Mouse (Mus musculus): ENCODE measurements around the gene Trat1.

Trat1 gene

GRCm38 (mm10) chr16:48771971-48772445 lies at the start of gene Trat1:
Gene Trat1, minus strand, starts transcription at chr16:48772021.
- DNase-seq (ENCODE audit: low spot score), result no peak

DNA sequence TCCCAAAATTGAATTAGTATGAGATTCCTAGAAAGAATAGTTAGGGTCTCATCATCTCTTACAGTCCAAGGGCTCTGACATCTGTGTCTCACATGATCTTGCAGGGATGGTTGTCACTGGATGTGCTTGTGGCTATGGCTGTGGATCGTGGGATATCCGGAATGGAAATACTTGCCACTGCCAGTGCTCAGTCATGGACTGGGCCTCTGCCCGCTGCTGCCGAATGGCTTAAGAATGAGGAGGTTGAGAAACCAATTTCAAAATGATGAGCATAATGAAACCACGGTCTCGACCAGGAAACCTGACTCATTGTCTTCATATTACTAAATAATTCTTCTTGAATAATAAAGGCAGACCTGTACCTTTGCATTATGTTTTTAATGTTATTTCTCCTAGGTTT lies 46.7 kb upstream of the Trat1 start:
- no peak for DNase-seq (ENCODE audit: low spot score)

GRCm38 (mm10) chr16:48816695-48817094 lies 44.9 kb upstream of the Trat1 start, which contains the start of gene Retnlb:
Gene Retnlb, plus strand, starts transcription at chr16:48816856.
- DNase-seq (ENCODE audit: low spot score), result no peak

DNA sequence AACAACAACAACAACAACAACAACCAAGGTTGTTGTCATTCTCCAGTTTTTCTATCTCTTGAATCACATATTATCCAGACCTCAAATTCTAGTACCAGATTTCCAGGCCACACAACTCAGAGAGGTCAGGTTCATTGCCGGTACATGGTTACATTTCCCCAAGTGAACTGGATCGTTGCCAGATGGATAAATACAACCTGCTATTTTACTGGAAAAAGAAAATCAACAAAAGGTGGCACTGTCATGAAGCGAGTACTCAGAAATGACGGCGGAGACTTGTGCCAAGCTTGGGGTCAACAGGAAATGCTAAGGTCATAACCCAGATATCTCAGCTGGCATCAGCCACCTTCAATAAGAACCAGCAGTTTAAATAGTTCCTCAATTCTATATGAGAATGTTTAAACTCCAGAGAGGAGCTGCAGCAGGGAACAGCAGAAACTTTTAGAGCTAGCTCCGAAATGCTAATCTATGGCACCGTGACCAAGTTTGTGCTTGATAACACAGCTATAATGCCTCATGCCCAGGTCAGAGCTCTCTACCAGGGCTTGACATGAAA lies 40.1 kb upstream of the Trat1 start:
- no peak for DNase-seq (ENCODE audit: low spot score)

DNA sequence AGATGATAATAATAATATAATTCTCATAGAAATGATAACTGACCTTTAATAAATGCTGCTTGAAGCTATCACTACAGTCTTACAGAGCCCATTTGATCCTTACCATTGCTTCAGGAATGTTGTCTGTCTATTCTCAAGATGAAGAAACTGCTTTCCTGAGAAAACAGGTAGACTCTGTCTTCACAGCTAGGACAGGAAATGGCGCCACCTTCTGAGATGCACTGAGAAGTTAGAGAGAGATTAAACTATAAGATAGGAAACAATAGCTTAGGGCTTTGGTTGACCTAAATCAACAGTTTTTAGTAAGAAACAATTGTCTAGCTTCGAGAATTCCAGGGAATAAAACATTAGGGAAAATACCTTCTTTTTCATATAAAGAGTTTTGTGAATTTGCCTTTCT lies 37.6 kb upstream of the Trat1 start:
- no peak for DNase-seq (ENCODE audit: low spot score)

- no peak for DNase-seq (ENCODE audit: low spot score)
Measured at GRCm38 (mm10) chr16:48806521-48806920, 34.7 kb upstream of the Trat1 start.

- DNase-seq (ENCODE audit: low spot score), result no peak
Measured at GRCm38 (mm10) chr16:48805412-48805811, 33.6 kb upstream of the Trat1 start.

DNA sequence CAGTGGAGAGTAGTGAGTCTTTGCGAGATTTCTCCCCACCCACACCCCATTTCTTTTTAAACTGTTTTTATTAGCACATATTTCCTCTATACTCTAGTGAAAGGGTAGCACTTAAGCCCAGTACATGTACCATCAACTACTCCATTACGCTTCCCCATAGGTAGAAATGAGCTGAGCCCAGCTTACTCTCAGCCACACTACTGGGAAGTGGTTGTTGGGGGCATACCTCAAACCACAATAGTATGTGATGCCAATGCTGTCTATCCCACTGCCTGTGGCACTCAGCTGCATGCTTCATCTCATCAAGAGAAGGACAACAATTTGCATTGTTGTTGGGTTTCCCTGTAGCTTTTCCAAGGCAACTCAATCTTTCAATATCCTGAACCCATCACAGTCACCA lies 29.1 kb upstream of the Trat1 start:
- no peak for DNase-seq (ENCODE audit: low spot score)

DNA sequence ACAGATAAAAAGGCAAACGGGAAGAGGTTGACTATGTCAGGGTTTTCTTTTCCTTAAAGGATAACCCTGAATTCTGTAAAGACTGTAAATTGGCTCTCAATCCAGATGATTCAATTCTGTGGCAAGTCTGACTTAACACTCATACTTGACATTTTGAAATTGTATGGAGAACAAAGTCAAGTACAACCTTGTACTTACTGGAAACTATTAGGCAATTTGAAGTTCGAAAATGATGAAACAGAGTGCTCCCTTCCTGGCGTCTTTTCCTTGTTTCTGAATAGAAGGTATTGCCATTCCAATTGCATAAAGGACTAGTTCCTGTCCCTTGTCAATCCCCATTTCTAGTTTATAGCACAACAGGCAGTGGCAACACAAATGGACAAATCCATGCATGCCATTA lies 27.6 kb upstream of the Trat1 start:
- no peak for DNase-seq (ENCODE audit: low spot score)

GRCm38 (mm10) chr16:48798285-48798684 lies 26.5 kb upstream of the Trat1 start:
- no peak for DNase-seq (ENCODE audit: low spot score)

GRCm38 (mm10) chr16:48788704-48789185 lies 16.9 kb upstream of the Trat1 start:
- no peak for DNase-seq (ENCODE audit: low spot score)

DNA sequence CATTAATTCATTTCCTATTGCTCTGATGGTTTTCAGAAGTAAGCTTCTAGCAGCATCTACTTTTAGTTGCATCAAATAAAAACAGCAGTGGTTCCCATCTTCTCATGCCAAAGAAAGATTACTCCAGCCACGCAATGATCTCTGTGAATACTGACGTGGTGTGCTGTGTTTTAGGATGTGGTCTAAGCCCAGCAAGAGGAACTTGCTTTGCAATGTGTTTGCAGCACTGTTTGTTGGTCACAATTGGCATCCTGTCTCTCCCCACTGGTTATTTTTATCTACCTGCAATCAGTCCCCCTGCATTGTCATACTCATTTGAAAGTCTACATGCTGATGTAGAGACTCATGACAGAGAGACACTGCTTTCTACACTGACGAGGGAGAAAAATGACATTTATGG lies 14.4 kb upstream of the Trat1 start:
- DNase-seq (ENCODE audit: low spot score), result no peak

DNA sequence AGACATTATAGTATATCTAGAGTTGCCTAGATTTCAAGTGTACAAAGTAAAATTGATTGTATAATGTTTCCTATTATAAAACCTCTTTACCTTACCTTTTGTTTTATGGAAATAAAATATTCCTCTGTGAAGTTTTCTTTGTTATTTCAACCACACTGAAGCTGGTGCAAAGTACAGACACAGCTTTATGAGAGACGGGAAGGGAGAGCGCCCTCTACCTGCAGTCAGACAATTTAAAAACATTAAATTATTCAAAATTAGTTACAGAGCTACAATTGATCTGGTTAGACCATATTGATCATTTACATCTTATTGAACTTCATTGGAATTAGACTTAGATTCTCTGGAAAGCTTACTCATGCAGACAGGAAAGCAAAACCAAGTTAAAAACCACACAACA lies 5.4 kb upstream of the Trat1 start:
- DNase-seq (ENCODE audit: low spot score), result no peak

DNA sequence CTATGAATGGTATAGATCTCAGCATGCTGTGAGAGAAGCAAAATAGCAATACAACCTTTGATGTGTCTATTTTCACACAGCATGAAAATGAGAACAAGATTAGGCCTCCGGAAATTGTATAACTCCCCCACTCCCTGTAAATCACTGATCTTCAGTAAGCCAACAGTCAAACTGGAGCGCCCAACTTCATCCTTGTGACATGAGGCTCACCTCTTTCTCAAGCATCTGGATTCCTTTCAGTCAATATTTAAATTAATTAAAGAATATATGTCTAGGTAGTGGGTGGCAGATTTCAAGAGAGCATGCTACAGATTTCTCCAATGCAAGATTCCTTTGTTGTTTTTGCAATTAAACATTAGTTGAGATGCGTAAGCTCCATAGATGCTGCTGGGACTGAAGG lies 2.6 kb downstream of the Trat1 start:
- DNase-seq (ENCODE audit: low spot score), result no peak

GRCm38 (mm10) chr16:48760643-48761481 lies 11.0 kb downstream of the Trat1 start:
- DNase-seq (ENCODE audit: low spot score), result no peak

- DNase-seq (ENCODE audit: low spot score), result no peak
Measured at GRCm38 (mm10) chr16:48750145-48750827, 21.5 kb downstream of the Trat1 start.

GRCm38 (mm10) chr16:48745418-48745817 lies 26.4 kb downstream of the Trat1 start:
- no peak for DNase-seq (ENCODE audit: low spot score)

- no peak for DNase-seq (ENCODE audit: low spot score)
Measured at GRCm38 (mm10) chr16:48745011-48745410, 26.8 kb downstream of the Trat1 start.

DNA sequence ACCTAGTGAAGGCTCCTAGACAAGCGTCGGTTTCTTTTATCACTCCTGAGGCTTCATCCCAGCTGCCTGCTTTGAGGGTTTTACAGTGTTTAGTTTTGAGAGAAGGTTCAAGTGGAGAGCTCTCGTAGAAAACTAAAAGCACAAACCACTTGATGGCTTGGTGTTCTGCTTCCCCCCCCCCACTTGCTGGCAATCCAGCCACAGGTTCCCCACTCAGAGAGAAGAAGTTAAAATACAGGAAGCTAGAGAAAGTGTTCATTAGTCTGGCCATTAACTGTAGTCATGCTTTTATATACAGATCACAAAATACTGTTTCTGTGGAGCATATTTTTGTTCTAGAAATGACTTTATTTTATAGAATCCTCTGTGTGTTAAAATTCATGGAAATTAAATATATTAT lies 30.3 kb downstream of the Trat1 start:
- no peak for DNase-seq (ENCODE audit: low spot score)

DNA sequence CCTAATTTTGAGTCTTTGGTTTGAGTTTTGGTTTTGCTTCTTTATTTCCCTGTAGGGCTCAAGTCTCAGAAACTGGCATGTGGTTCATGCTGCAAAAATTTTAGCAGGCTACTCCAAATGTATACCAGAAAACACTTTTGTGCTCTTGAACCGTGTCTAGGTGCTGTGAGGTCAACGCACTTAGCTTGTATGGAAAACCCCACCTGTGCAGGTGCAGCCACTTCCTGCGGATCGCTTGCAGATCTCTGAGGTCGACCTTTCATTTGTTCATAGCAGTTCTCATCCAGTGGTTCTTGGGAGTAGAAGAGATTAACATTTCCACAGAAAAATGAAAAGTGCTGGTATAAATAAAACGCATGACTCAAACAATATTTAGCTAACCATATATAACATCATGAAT lies 31.8 kb downstream of the Trat1 start:
- no peak for DNase-seq (ENCODE audit: low spot score)

DNA sequence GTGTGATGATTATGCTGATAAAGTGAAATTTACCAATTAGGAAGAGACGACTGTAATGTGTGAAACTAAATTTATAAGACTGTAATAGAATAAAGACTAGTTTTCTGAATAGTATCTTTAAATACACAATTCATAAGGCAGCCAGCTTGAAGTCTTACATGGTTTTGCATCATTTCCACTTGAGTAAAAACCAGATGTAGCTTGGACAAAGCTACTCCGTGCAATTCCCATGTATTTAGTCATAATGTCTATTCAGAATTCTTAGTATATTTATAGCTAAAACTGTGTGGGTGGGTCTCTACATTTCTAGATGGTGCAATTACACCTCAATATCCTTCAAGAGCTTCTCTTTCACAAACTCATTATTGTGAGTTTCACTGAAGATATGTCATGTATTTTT lies 33.4 kb downstream of the Trat1 start:
- DNase-seq (ENCODE audit: low spot score), result no peak

GRCm38 (mm10) chr16:48736890-48737289 lies 34.9 kb downstream of the Trat1 start:
- DNase-seq (ENCODE audit: low spot score), result no peak

DNA sequence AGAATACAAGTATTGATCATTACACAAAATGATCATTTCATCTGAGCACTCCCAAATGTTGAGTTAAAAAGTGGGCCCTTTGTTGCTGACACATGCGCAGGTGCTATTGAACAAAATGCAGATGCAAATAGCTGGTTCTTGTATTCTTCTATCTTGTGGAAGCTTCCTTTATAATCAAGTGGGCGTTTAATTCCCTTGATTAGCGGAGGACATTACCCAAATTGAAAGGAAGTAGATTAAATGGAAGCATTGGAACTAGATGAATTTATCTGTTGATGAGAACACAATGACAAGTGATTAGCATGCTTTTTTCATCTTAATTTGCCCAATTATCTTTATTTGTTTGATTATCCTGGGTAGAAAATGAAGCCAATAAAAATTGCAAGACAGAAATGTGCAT lies 51.6 kb downstream of the Trat1 start:
- DNase-seq (ENCODE audit: low spot score), result no peak
